Mouse (Mus musculus): Measurements from ENCODE around the gene Ttc7b. TPM values are rescaled to one million over a fixed set of nuclear protein-coding genes. Genes with fewer than 3 reads are reported as not detected.
A peak's percentile ranks its signal among the peaks of the same experiment; 100 is the strongest.

Ttc7b gene
- total RNA-seq (2022), result 100 to 1,000 TPM; 134 to 191 (median 150) TPM

- peak; percentile 39 to 50 for DNase-seq (ENCODE audit: low spot score in 2 of 2)
Measured at GRCm38 (mm10) chr12:100520794-100521186, at the start of gene Ttc7b. Gene Ttc7b, minus strand, starts transcription at chr12:100520826.

DNA sequence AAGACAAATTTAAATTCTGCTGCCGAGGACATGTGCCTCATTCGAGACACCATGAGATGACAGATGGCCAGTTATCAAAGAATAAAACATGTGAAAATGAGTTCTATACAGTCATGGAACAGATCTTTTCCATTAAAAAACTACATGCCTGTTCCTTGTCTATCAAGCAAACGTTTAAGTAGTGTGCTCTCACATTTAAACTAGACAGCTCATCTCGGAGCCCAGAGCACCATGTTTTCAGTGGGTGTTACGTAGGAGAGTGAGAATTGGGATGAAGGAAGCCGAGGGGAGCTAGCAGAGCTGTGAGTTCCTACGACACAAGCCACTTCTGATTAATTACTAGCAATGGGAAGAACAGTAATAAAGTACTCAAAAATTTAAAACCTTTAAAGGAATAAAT is 48.2 kb upstream of the Ttc7b start:
- no peak for DNase-seq (ENCODE audit: low spot score in 2 of 2)

DNA sequence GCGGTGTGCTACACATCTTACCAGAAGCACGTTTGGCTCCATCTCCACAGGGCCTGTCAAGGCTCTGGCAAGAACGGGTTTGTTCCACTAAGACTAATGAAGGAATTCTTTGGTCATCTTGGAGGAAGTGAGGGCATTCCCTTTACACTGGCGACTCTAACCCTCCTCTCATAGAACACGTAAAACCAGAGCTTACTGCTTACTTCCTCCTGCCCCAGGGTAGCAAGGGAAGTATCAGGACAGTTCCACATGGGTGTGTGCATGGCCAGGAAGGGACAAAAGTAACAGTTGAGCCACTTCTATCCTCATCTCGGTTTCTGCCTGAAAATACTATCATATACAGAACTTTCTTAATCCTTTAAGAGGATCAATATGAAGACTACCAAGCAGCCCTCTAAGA is 47.5 kb upstream of the Ttc7b start:
- no peak for DNase-seq (ENCODE audit: low spot score in 2 of 2)

DNA sequence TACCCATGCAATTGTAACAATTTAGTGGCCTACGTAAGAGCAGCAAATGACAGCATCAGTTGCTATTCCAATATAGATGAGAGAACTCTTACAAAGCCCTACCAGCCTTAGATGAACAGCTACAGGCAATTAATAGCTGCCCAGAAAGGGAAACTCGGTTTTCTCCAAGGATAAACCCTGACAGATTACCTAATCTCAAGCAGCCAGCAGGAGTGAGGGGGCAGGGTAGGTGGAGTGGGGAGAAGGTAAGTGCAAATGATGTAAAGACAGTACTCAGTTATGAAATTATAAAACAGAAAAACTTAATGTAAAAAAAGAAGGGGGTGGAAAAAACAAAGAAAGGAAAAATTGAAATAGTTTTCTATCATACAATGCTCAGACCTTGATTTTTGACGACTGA is 47.0 kb upstream of the Ttc7b start:
- DNase-seq (ENCODE audit: low spot score in 2 of 2), result no peak

- no peak for DNase-seq (ENCODE audit: low spot score in 2 of 2)
Measured at GRCm38 (mm10) chr12:100553675-100554074, 33.0 kb upstream of the Ttc7b start.

GRCm38 (mm10) chr12:100551972-100552371 is 31.3 kb upstream of the Ttc7b start:
- no peak for DNase-seq (ENCODE audit: low spot score in 2 of 2)

DNA sequence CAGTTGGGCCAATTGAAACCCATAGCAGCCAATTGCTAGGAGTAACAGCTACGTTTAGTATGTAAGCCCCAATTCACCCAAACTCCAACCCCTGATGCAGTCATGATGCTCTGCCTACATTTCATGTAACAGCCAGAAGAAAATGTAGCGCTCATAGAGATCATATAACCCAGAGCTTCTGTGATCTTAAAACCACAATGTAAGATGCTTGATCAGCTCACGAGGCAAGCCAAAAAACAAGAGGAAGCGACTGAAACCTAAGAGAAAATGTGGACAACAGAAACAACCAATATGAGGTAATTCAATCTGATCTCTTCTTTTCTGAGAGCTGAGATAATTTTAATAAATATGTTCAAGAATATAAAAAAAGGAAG is 23.6 kb upstream of the Ttc7b start:
- DNase-seq (ENCODE audit: low spot score in 2 of 2), result no peak

GRCm38 (mm10) chr12:100543437-100544193 is 23.0 kb upstream of the Ttc7b start:
- DNase-seq (ENCODE audit: low spot score in 2 of 2), result no peak

GRCm38 (mm10) chr12:100542494-100542893 is 21.9 kb upstream of the Ttc7b start:
- no peak for DNase-seq (ENCODE audit: low spot score in 2 of 2)

DNA sequence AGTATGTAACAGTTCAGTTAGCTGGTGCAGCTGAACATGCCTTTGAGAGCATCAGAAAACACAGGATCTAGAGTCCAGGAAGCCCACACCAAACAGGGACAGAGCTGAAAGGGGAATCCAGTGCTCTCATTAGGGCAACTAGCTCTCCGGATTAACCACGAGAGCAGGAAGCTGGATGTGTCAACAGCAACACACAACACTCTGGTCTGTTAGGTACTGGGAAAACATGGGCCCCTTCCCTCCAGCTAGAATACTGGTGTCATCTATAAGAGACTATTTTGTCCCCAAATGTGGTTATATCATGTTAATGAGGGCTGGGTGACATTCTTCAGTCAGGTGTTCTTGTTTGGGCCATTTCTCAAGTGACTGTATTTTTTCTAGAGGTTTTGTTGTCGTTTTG is 21.4 kb upstream of the Ttc7b start:
- no peak for DNase-seq (ENCODE audit: low spot score in 2 of 2)

DNA sequence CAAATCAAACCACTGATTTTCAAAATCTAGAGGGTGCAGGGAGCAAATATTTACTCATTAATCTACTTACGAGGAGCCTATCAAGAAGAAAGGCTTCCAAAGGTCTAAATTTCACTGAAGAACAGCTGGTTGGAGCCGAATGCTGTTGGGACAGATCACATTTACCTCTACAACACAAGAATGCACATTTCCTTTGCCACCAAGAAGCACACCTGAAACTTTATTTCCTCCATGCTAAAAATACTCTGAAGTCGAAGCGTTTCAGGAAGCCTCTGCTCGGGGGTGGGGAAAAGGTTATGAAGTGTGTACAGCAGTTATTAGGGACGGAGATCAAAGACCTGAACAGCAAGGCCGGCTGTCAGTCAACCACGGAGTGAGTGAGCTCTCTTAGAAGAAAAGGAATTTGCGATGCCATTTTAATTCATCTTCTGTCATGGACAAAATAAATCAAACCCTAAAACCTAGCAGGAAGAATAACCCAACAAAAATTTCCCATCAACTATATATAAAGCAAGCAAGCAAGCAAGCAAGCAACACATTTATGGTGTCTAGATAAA is 18.6 kb upstream of the Ttc7b start:
- DNase-seq (ENCODE audit: low spot score in 2 of 2), result no peak

- no peak for DNase-seq (ENCODE audit: low spot score in 2 of 2)
Measured at GRCm38 (mm10) chr12:100538445-100539157, 18.0 kb upstream of the Ttc7b start.

DNA sequence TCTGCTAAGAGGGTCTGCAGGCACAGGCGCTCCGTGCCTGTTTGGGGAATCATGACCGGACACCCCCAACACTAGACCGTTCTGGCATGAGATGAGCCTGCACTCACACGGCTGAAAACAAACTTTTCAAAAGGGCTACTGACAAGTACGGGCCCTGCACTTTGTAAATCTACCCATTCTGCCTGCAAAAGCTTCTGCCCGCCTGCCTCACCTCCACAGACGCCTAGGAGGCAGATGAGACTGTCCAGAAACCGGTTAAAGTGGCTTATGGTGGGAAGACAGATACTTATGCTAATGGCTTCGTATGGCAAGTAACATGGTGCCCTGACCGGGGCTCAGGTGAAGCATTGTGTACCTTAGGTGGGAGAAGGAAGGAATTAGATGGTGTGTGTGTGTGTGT is 16.5 kb upstream of the Ttc7b start:
- DNase-seq (ENCODE audit: low spot score in 2 of 2), result no peak

DNA sequence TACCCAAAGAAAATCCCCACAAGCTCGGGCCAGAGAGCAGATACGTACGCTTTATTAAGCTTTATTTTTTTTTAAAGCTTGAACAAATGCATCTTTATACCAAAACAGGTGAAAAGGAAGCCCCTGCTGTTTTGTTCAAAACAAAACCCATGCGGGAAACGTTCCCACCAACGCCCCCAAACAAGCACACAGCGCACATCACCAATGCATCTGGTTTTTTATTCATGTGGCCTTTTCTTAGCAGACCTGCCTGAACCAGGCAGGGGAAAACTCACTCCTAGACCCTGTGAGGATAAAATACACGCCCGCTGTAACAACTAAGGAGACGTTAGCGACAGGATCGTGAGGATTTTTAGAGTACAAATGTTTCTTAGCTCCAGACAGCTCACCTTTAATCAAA is 14.4 kb upstream of the Ttc7b start:
- DNase-seq (ENCODE audit: low spot score in 2 of 2), result no peak

GRCm38 (mm10) chr12:100534028-100534427 is 13.4 kb upstream of the Ttc7b start:
- no peak for DNase-seq (ENCODE audit: low spot score in 2 of 2)

GRCm38 (mm10) chr12:100533209-100533608 is 12.6 kb upstream of the Ttc7b start:
- no peak for DNase-seq (ENCODE audit: low spot score in 2 of 2)

- no peak for DNase-seq (ENCODE audit: low spot score in 2 of 2)
Measured at GRCm38 (mm10) chr12:100531740-100532139, 11.1 kb upstream of the Ttc7b start.

- no peak for DNase-seq (ENCODE audit: low spot score in 2 of 2)
Measured at GRCm38 (mm10) chr12:100530871-100531270, 10.2 kb upstream of the Ttc7b start.

GRCm38 (mm10) chr12:100529651-100530050 is 9.0 kb upstream of the Ttc7b start:
- DNase-seq (ENCODE audit: low spot score in 2 of 2), result no peak

DNA sequence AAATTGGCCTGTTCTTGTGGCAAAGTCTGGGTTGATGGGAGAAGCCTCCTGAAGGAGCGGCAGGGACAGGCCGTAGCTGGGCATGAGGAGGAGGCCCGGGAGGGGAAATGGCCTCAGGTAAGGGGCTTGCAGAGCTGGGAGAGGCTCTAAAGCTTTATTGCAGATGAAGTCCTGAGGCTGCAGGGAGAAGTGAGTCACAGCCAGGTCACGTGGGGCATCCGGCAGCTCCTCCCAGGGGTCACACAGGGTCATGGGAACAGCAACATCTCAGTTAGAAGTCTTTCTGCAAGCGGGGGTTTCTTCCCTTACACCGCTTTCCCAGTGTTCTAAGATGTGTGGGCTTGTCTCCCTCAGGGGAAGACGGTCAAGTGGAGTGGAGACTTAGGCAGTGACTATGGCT is 8.5 kb upstream of the Ttc7b start:
- peak; percentile 45 to 59 for DNase-seq (ENCODE audit: low spot score in 2 of 2)

- no peak for DNase-seq (ENCODE audit: low spot score in 2 of 2)
Measured at GRCm38 (mm10) chr12:100528246-100528645, 7.6 kb upstream of the Ttc7b start.

DNA sequence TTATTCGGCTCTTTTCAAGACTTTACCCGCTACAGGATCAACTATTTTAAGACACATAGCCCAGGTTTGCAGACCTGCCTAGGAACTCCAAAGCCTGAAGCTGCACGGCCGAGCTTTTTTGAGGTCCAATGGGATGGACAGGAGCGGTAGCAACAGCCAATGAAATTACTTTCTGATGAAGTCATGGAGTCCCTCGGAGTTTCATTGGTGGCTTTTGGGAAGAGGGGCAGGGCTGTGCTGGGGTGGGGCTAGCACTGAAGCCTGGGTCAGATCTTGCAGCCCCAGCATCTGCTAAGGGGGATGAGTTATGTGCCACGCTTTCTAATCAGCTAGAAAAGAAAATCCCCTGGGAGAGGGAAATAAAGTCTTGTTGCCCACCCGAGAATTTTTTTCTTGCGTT is 7.1 kb upstream of the Ttc7b start:
- DNase-seq (ENCODE audit: low spot score in 2 of 2), result peak; percentile 47 to 61

DNA sequence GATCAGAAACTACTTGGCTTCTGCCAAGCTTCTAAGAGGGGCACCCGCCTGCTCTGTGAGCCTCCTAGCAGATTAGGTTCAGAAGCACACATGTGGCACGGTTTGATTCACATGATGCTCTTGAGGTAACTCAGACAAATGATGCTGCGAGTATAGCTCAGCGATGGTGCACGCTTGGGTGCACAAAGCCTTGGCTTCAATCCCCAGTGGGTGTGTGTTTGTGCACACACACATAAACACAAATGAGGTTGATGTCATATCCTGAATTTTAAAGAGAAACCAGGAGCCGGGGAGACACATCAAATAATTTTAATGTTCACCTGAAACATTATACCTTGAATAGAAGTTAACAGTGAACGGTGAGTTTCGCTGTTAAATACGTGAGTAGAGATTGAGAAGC is 6.6 kb upstream of the Ttc7b start:
- DNase-seq (ENCODE audit: low spot score in 2 of 2), result no peak

All from gastrocnemius, adult 8-10 months (tissue).